Mouse (Mus musculus): ENCODE results near the gene Bphl.

Bphl gene

DNA sequence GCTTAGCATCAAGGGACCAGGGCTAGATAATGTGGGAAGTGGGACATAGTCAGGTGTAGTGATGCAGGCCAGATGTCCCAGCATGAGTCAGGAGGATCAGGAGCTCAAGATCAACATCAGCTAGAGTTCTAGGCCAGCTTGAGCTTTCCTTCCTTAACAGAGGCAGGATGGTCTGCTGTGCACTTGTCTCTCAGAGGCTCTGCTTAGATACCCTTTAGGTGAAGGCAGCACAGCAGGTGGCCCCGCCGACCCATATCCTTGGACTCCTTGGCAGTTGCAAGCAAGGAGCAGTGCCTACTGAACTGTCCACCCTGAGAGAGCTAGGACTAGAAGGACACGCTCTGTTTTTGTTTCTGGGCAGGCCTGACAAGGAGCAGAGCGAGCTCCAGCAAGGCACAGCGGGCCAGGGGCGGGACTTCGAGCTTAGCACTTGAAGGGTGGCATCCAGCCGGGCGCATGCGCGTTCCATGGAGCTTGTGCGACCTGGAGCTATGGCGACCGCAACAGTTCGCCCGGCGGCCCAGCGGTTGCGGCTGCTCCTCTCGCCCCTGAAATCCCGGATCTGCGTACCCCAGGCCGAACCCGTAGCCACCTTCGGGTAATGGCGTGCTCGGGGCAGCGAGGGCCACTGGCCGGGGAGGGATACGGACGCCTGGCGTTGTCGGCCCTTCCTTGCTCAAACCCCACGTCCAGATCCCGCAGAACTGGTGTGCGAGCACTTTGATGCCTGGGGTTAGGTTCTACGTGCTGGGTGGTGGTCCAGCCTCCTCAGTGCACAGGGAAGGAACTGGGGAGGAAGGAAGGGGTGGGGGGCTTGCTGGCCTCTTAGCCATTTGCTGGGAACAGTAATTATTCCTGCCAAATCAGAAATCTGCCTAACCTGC is at the start of gene Bphl:
Gene Bphl (plus strand): TSS at position 426 of the 884 bp plus-strand sequence.
- DNase-seq (ENCODE audit: low spot score), result peak; percentile 85

- DNase-seq (ENCODE audit: low spot score), result no peak
These were observed 47.8 kb upstream of the Bphl start for GRCm38 (mm10) chr13:33989625-33990024.

- DNase-seq (ENCODE audit: low spot score), result peak; percentile 18
These were observed 42.2 kb upstream of the Bphl start for GRCm38 (mm10) chr13:33995197-33995596.

GRCm38 (mm10) chr13:34002058-34003006 is 35.1 kb upstream of the Bphl start, which contains the start of the genes Ripk1 and Serpinb6a:
Gene Ripk1 (plus strand): TSS chr13:34002363.
Gene Serpinb6a (minus strand): TSS chr13:34002794.
- DNase-seq (ENCODE audit: low spot score), result peak; percentile 78

DNA sequence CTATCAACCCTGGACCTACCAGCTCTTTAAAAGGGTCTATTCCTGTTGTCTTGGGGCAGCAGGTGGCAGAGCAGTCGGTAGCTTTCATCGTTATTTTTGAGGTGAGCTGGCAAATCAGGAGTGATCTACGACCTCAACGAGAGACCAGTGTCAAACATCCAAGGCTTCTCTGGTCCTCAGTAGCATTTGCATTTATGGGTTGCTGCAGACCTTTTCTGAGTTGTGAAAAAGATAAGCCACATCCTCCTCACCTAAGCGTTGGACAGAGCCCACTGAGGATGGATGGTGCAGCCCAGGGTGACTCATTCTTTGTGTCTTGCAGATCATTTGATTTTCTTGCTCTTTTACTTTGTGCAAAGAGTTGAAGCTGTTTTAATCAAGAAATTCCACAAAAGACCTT is 34.3 kb upstream of the Bphl start:
- no peak for DNase-seq (ENCODE audit: low spot score)

DNA sequence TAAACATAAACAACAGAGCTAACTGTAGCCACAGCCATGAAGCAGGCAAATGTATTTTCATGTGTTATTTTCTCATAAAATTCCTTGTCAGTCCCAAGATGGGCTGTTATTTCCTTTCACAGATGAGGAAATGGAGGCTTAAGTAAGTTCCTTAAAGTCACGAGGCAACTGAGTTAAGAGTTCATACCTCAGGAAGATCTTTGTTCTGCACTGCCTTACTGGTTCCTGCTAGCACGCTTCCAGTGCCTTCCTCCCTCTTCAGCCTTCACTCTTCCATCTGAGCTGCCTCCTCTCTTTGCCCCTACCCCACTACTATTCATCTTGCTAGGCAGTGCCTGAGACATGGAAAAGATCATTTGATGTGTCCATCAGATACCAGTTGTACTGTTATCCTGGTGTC is 30.2 kb upstream of the Bphl start:
- no peak for DNase-seq (ENCODE audit: low spot score)

DNA sequence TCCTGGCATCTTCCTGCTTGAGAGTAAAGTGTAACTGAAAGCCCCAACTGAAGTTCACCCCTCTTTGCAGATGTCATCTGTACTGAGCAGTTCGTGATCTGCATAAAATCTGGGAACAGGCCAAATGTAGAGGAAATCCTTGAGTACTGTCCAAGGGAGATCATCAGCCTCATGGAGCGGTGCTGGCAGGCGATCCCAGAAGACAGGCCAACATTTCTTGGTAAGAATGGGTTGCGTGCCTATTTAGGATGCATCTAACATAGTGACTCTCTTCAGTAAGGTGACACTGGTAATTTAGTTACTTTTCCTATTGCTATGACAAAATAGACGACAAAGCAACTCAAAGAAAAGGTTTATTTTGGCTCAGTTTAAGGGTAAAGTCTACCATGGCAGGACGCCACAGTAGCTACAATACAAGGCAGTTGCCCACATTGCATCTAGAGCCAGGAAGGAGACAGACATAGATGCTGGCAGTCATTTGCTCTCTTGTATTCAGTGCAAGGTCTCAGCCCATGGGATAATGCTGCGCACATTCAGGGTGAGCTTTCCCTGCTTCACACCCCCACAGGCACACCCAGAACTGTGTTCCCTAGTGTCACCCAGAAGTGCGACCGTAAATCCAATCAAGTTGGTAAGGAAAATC is 20.3 kb upstream of the Bphl start:
- no peak for DNase-seq (ENCODE audit: low spot score)

- no peak for DNase-seq (ENCODE audit: low spot score)
These were observed 18.9 kb upstream of the Bphl start for GRCm38 (mm10) chr13:34018521-34018920.

DNA sequence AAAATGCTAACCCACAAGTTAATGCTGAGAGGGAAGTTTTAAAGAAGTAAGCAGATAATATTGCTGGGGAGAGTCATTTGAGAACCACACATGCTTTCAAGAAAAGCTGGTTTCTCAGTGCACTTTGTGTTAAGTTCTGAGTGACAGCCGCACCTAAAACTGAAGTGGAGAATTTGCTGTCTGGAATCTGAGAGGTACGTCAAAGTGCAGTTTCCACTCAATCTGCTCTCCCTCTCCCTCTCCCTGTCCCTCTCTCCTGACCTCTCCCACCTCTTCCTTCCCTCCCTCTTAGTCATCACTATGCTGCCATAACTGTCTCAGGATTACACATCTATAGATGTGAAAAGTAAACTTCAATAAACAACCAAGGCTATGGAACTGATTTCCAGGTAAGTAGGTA is 15.4 kb upstream of the Bphl start:
- no peak for DNase-seq (ENCODE audit: low spot score)

DNA sequence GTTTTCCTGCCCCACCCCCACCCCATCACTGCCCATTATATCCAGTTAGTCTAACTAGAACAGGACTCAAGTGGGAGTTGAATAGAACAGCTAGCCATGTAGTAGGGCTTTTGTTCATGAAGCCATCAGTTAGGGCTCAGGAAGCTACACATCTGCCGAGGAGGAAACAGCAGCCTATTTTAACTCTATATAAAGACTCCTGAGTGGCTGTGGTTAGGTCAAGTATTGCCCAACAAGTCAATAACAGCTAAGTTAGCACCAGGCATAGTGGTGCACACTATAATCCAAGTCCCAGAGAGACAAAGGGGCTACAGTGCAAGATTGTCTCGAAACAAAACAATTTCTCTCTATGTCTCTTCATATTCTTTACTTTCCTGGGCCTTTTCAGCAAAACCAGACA is 5.4 kb upstream of the Bphl start:
- DNase-seq (ENCODE audit: low spot score), result no peak

GRCm38 (mm10) chr13:34035424-34035823 is 2.0 kb upstream of the Bphl start:
- DNase-seq (ENCODE audit: low spot score), result no peak

DNA sequence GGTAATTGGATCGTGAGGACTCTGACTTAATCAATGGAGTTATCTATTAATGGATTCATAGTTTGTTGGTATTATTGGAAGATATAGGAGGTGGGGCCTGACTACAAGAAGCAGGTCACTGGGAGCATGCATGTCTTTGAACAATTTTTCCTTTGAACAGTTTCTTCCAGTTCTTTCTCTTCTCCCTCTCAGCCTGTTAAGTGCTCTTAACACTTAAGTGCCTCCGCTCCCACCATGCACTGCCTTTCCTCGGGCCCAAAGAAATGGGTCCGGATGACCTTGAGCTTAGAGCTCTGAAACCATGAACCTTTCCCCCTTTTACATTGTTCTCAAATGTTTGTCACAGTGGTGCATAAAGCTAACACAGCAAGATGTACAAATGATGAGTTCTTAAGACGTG is 671 bp upstream of the Bphl start:
- no peak for DNase-seq (ENCODE audit: low spot score)

DNA sequence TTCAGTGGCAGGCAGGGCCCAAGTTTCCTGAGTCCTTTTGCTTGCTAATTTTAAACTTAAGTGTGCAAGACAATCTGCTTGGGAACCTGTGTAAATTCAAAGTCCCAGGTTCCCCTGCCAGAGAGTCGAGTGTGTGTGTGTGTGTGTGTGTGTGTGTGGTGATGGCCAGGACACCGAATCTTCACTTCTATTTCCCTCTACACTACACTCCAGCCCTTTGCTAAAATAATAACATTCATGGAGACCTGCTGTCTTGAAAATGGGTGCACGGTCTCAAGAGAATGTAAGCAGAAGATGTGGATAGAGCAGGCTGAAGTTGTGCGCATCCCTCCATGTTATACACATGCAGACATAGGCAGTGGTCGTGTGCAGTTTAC is 647 bp downstream of the Bphl start:
- no peak for DNase-seq (ENCODE audit: low spot score)

GRCm38 (mm10) chr13:34038901-34039341 is 1.5 kb downstream of the Bphl start:
- DNase-seq (ENCODE audit: low spot score), result no peak

- no peak for DNase-seq (ENCODE audit: low spot score)
These were observed 2.7 kb downstream of the Bphl start for GRCm38 (mm10) chr13:34040091-34040490.

DNA sequence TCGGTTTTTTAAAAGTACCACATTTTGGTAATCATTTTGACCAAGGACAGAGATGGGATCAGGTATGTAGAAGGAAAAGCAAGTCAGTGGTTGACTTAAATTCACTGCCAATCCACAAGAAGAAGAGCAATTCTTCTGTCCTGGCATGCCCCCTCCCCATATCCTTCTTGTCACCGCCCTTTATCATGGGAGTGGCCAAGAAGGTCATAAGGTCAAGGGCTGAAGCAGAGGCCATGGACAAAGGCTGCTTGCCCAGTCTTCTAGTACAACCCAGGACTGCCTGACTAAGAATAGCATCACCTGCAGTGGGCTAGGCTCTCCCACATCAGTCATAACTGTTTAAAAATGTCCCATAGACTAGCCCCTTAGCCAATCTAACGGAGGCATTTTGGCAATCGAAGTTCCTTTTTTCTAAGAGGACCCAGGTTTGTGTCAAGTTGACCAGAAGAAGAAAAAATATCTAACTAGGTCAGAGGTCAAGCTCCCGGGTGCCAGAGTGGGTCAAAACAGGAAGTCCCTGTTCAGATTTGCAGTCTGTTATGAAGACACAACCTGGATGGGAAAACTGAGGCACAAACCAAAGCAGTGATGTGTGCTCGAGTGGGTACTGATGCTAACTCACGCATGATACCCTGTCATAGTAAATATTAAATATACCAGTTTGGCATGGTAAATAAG is 6.5 kb downstream of the Bphl start:
- DNase-seq (ENCODE audit: low spot score), result no peak

- no peak for DNase-seq (ENCODE audit: low spot score)
These were observed 8.3 kb downstream of the Bphl start for GRCm38 (mm10) chr13:34045511-34046249.

DNA sequence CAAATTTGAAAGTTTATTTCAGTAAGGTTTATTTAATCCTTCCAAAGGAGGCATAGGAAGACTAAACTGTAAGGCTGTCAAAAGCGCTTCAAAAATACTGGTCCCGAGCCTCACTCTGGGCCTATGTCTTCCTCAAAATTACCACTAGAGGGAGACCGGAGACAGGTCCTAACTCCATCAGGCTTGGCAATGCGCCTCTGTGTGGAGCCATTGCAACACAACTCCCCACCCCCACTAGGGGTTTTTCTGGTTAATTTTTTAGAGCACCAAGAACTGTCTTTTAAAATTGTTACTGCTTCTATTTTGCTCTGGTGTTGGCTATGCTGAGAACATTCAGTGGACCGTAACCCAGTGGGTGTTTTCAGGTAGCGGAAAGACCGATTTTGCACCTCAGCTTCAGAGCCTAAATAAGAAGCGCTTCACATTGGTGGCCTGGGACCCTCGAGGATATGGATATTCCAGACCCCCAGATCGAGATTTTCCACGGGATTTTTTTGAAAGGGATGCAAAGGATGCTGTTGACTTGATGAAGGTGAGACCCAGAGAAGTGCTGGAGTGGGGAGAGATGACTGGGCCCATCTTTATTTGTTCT is 9.1 kb downstream of the Bphl start:
- DNase-seq (ENCODE audit: low spot score), result peak; percentile 37

DNA sequence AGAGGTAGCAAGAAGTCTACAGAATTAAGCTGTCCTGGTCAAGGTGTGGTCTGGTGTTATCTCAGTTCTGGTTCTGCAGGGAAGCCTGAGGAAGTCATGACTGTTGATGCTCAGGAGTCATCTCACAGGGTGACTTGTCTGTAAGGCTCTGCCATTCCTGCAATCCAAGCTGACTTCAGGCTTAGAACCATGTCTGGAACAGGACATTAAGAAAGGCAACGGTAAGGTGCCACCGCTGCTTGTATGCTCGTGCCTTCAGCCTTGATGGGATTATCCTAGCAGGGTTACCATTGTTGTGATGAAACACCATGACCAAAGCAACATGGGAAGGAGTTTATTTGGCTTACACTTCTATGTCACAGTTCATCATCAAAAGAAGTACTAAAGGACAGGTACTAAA is 10.1 kb downstream of the Bphl start:
- no peak for DNase-seq (ENCODE audit: low spot score)

- DNase-seq (ENCODE audit: low spot score), result no peak
These were observed 13.1 kb downstream of the Bphl start for GRCm38 (mm10) chr13:34050479-34050878.

- DNase-seq (ENCODE audit: low spot score), result no peak
These were observed 14.3 kb downstream of the Bphl start for GRCm38 (mm10) chr13:34051692-34052091.

Measured in ovary, postnatal 10 days (tissue).